Mouse (Mus musculus): ENCODE measurements at regions not wholly inside any gene's neighbourhood (a gene's known extent, or its start where the extent isn't known, plus 50 kb on each side); places are given as distances from the start of the nearest gene placed in this dataset.
A peak's percentile ranks its signal among the peaks of the same experiment; 100 is the strongest.

DNA sequence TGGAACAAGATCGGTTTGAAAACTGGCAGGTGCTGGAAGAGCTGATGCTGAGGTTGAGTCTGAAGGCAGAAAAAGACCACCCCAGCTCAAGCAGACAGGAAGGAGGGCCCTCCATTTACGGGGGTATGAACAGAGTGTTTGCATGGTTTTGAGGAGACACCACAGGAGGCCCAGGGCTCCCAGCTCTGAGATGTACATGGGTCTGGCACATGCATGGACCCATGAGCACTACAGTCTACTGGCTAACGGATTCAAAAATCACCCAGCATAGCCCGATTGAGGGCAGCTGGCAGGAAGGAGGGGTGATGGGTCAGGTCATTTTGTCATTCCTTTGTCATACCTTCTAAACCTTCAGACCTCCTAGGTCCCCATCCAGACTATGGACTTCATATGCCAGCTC is 103.6 kb upstream of the Mvb12b start:
- H3K27ac ChIP-seq, result no peak overlapping the region
- DNase-seq (ENCODE audit: low spot score in 2 of 2), result no peak
- no peak for TF ChIP-seq CTCF (conservative IDR thresholded peaks at IDR 0.05)
- no peak overlapping the region for H3K4me3 ChIP-seq

DNA sequence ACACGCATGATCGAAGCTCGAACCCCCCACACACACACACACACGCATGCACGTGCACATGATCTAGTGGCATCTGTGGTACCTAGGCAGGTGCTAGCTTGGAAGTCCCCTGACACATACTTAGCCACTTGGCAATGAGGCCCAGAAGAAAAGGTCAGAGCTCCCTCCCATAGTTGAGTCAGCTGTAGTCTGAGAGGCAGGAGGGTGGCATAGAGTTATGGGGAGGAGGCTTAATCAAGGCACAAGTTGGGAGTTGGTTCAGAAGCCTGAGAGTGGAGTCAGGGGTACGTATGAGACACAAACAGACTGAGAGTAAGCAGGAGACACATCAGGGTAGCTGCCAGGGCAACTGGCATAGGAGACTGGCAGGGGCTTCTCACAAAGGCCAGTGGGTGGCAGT is 103.0 kb upstream of the Mvb12b start:
- TF ChIP-seq CTCF (conservative IDR thresholded peaks at IDR 0.05), result no peak
- no peak for DNase-seq (ENCODE audit: low spot score in 2 of 2)
- Histone ChIP-seq H3K27ac (no peak overlapping the region), H3K4me3 (no peak overlapping the region)

DNA sequence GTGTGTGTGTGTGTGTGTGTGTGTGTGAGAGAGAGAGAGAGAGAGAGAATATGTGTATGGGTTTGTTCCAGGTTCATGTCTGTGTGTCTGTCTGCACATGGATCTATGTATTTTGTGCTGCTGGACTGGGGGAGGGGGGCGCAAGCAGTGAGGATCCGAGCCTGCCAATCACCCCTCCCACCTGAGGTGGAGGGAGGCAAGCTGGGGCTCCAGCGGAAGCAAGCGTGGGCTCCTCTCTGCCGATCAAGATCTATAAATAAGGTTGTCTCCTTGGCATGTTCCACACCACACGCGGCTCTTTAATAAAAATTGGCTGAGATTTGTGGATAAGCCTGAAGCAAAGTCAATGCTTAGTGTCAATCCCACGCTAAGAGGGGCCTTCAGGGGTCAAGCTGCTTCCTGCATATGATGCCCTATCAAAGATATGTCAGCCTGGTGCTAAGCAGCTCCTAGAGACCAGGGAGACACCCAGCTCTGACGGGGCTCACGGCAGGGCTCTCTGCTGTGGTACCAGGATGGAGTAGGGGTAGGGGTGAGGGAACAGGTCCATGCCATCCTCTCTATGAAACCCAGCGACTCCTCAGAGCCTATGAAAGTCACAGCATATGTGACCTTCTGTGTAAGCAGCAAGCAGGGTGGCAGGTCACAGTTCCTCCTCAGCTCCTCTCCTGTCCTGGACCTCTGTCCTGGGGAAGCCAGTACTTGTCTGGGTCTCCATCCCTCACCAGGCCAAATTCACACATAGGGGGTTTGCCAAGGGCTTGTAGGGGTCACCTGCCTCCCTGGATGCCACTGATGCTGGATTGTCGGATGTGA is 102.0 kb upstream of the Mvb12b start:
- TF ChIP-seq CTCF (conservative IDR thresholded peaks at IDR 0.05), result no peak
- H3K27ac ChIP-seq, result no peak overlapping the region
- H3K4me3 ChIP-seq, result no peak overlapping the region
- DNase-seq (ENCODE audit: low spot score in 2 of 2), result no peak

DNA sequence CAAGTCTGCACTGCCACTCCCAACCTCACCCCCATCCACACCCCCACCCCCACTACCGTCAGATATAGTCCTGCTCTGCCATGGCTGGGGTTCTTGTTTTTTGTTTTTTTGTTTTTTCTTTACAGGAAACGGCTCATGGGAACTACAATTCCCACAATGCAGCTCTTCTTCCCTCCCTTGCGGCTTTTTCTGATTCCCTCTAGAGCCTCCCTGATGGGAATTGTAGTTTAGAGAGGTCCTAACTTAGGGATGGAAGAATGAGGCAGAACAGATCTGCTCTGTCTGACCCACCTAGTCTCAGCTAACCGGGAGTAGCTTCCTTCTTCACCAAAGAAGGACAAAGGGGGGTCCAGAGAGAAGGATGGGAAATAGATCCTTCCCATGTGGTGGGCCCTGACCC is 98.7 kb upstream of the Mvb12b start:
- no peak for TF ChIP-seq CTCF (conservative IDR thresholded peaks at IDR 0.05)
- Histone ChIP-seq H3K4me3 (peak overlapping the region; percentile 37), H3K27ac (peak overlapping the region; percentile 28; the same call in 1 of the 2 replicates)
- peak; percentile 62 to 74 for DNase-seq (ENCODE audit: low spot score in 2 of 2)

DNA sequence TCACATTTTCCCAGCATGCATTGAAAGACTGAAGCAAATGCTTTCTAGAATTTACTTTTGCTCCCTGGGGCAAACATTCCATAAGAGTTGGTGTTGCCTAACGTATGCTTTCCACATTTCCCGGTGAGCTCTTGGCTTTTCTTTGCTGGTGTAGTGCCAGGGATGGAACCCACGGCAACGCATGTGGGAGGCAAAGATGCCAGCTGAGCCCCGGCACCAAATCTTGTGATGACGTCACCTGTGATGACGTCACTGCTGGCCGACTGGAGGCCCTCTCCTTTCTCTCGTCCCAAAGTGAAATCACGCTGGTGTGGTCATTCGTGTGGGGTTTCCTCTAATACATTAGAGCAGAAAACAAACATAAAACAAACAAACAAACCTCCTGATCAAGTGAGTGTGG is 97.6 kb upstream of the Mvb12b start:
- TF ChIP-seq CTCF (conservative IDR thresholded peaks at IDR 0.05), result no peak
- DNase-seq (ENCODE audit: low spot score in 2 of 2), result no peak
- H3K4me3 ChIP-seq, result no peak overlapping the region
- H3K27ac ChIP-seq, result no peak overlapping the region

DNA sequence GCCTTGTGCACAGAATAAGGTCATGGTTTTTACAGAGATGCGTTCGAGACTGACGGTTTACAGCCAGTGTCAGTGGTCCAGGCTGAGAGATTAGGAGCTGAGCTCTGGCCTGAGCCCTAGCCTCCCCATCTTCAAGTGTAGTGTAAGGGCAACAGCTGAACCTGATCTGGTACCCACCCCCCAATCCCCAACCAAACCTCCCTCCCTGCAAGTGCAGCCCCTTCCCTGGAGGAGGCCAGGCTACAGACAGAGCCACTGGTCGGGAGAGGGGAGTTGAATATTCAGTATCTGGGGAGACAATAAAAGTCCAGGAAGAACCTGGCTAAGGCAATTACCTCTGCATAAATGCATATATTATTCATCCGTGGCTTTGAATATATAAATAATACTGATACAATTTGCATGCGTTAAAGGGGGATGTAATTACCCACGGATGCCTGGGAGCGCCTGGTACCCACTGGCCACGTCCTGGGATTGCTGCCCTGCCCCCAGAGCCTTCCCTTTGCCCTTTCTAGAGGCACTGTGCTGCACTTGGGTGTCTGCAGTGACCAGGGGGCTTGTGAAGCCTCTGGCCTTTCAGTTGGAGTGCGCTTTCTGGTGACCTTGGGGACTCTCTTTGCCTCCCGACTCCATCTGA is 95.5 kb upstream of the Mvb12b start:
- Histone ChIP-seq H3K4me3 (no peak overlapping the region), H3K27ac (no peak overlapping the region)
- no peak for TF ChIP-seq CTCF (conservative IDR thresholded peaks at IDR 0.05)
- no peak for DNase-seq (ENCODE audit: low spot score in 2 of 2)

DNA sequence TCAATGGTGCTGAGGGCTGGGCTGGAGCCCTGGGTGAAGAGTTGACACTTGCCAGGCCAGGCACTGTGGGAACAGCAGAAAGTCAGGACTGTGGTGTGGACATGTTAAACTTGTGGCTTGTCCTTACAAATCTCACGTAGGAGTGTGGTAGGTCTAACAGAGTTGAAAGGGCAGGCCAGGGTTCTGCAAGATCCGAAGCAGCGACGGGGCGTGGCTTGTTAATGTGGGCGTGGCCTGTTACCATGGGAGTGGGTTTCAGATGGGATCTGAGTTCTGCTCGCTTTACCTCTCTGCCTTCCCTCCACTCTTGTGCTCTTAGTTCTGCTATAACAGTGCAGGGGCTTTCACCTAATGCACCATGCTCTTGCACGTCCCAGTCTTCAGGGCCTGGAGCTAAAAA is 94.2 kb upstream of the Mvb12b start:
- DNase-seq (ENCODE audit: low spot score in 2 of 2), result no peak
- no peak overlapping the region for H3K27ac ChIP-seq
- TF ChIP-seq CTCF (conservative IDR thresholded peaks at IDR 0.05), result no peak

DNA sequence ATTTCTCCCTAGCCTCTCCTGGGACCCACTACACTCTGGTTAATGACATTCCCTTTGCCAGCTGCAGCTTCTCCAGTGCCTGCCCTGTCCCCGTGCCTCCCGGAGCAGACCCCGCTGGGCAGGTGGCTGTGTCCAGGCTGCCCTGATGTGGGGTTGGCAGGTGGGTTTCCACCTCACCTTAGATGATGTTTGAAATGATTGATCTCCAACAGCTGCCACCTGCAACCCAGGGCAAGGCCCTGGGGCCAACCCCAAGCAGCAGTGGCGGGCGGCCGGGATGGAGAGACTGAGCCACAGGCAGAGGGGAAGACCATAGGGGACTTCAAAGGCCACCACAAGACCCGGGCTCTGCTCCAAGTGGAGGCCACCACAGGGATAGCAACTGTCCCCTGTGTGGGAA is 93.6 kb upstream of the Mvb12b start:
- no peak overlapping the region for H3K27ac ChIP-seq

More for the DNA sequence above, 94.2 kb upstream of the Mvb12b start:
- no peak overlapping the region for H3K4me3 ChIP-seq

DNA sequence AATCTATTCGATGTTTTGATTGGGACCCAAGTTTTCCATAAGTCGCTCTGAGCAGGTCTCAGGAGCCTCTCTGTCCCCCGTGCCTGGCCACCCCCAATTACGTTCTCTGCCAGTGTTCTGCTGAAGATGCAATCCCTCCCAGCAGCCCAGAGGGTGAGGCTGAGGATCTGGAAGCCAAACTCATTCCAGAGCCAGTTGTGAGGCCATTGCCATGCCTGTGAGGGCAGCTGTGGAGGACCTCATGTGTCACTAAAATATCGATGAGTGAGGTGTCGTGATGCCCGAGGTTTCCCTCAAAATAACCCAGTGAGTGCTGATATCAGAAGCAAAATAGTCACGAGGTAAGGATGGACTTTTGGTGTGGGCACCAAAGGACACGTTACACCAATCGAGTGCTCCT is 93.1 kb upstream of the Mvb12b start:
- DNase-seq (ENCODE audit: low spot score in 2 of 2), result no peak
- Histone ChIP-seq H3K4me3 (no peak overlapping the region), H3K27ac (no peak overlapping the region)
- no peak for TF ChIP-seq CTCF (conservative IDR thresholded peaks at IDR 0.05)

More for the DNA sequence above, 93.6 kb upstream of the Mvb12b start:
- TF ChIP-seq CTCF (conservative IDR thresholded peaks at IDR 0.05), result no peak
- no peak for DNase-seq (ENCODE audit: low spot score in 2 of 2)
- no peak overlapping the region for H3K4me3 ChIP-seq

DNA sequence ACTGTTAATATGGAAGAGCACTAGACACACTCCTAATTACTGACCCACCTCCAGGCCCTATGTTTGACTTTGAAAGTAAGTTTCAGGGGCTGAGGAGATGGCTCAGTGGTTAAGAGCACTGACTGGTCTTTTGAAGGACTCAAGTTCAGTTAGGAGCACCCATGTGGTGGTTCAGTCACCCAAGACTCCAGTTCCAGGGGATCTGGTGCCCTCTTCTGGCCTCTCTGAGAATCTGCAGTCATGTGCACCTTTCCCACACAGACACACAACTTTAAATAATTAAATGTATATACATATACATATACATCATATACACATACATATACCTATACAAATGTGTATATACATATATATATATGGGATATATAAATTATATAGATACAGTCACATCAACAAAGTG is 91.5 kb upstream of the Mvb12b start:
- Histone ChIP-seq H3K27ac (no peak overlapping the region), H3K4me3 (no peak overlapping the region)
- no peak for DNase-seq (ENCODE audit: low spot score in 2 of 2)
- TF ChIP-seq CTCF (conservative IDR thresholded peaks at IDR 0.05), result peak; percentile 64

DNA sequence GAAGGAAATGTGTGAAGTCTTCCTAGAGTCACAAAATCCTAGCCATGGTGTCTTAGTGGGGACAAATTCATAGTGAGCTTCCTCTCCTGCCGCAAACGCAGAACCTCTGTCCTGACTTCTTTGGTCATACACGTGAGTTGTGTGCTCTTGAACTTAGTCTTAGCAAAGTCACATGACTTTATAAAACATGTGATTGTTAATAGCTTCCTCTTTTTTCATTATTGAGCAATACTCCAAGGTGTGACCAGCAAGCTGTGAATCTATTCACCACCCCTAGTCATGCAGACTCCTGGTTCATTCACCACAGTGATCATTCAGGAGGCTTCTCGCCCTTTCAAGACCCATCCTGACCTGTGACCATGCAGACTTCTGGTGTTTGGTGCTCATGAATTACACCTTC is 90.8 kb upstream of the Mvb12b start:
- DNase-seq (ENCODE audit: low spot score in 2 of 2), result no peak
- no peak for TF ChIP-seq CTCF (conservative IDR thresholded peaks at IDR 0.05)
- Histone ChIP-seq H3K27ac (no peak overlapping the region), H3K4me3 (no peak overlapping the region)

DNA sequence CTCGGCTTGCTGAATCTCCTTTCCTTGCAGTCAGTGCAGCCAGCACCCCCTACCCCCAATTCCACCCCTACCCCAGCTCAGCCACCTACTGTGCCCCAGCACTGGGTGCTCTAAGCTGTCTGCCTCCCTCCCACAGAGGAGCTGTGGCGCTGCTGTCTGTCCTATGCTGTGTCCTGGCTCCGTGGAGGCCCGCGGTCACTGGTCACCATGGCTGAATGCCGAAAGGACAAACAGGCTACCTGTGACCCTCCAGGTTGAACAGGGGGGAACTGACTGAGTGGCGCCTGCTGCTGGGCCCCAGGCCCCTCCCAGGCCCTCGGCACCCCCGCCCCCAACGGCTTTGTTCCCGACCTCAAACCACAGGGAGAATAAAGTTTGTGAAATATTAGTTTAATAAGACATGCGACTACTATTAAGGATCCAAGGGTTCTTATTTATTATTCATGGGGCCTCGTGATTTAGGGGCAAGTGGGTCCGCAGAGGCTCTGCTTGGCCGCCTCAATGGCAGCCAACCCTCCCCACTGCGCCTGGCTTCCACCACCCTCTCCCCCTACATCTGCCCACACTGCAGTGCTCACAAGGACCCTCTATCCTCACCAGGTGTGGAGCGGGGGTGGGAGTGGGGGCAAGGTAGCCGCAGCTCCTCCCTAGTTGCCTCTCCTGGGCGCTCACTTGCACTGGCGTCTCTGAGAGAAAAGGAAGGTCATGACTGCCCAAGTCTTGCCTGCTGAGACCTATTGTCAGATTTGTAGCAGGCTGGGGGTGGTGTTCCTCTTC is 90.0 kb upstream of the Mvb12b start:
- Histone ChIP-seq H3K4me3 (no peak overlapping the region), H3K27ac (no peak overlapping the region)
- no peak for DNase-seq (ENCODE audit: low spot score in 2 of 2)
- TF ChIP-seq CTCF (conservative IDR thresholded peaks at IDR 0.05), result no peak

DNA sequence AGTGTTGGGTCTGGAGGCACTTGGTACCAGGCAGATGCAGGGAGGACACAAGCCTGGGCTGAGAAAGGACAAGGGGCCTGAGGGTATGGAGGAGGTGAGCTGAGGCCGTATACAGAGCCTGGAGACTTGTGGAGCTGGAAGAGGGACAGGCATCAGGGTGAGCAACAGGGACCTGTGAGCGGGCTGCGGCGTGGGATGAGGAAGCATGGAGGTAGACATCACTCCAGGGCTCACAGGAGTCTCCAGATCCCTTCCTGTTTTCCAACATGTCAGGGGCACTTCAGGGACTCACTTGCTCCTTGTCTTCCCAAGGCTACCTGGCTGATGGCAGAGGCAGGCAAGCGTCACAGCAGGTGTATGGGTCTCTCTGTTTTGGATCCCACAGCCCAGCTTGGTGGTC is 89.4 kb upstream of the Mvb12b start:
- DNase-seq (ENCODE audit: low spot score in 2 of 2), result no peak
- TF ChIP-seq CTCF (conservative IDR thresholded peaks at IDR 0.05), result no peak
- Histone ChIP-seq H3K4me3 (no peak overlapping the region), H3K27ac (no peak overlapping the region)
